Mouse (Mus musculus) lung, embryonic 15.5 days (tissue): ENCODE results near the gene Syngr1. TPM values are rescaled to one million over a fixed set of nuclear protein-coding genes. Genes with fewer than 3 reads are reported as not detected.

Experiments used
- ATAC-seq: fragments of 200-750 bp; cut with Nextera tagmentation; 2 replicates; pipeline ENCODE4 v1.8.0; 2017; ENCODE audit warnings: moderate number of reproducible peaks, borderline replicate concordance; ENCODE audit not compliant: low FRiP score, low TSS enrichment; ENCODE audit errors: extremely low read depth
- H3K27ac ChIP-seq: fragments of 300-500 bp; sonication (generic); 2 replicates; pipeline ENCODE4 v1.5.1; 2015; ENCODE audit warnings: moderate library complexity, mild to moderate bottlenecking, inconsistent platforms
- H3K27me3 ChIP-seq: fragments of 300-500 bp; sonication (generic); 2 replicates; pipeline ENCODE4 v1.6.1; 2015; ENCODE audit warnings: inconsistent platforms
- H3K36me3 ChIP-seq: fragments of 300-500 bp; sonication (generic); 2 replicates; pipeline ENCODE4 v1.6.1; 2015; ENCODE audit warnings: inconsistent platforms
- H3K4me1 ChIP-seq: fragments of 300-500 bp; sonication (generic); 2 replicates; pipeline ENCODE4 v1.6.1; 2015; ENCODE audit warnings: inconsistent platforms
- H3K4me2 ChIP-seq: fragments of 300-500 bp; sonication (generic); 2 replicates; pipeline ENCODE4 v1.6.1; 2015; ENCODE audit warnings: inconsistent platforms, mild to moderate bottlenecking, moderate library complexity
- H3K4me3 ChIP-seq: fragments of 300-500 bp; sonication (generic); 2 replicates; pipeline ENCODE4 v1.5.1; 2015; ENCODE audit warnings: mild to moderate bottlenecking, inconsistent platforms
- H3K9ac ChIP-seq: fragments of 300-500 bp; sonication (generic); 2 replicates; pipeline ENCODE4 v1.6.1; 2015; ENCODE audit warnings: inconsistent platforms
- H3K9me3 ChIP-seq: fragments of 300-500 bp; sonication (generic); 2 replicates; pipeline ENCODE4 v1.6.1; 2016; ENCODE audit warnings: inconsistent platforms
- WGBS: fragments of 180-500 bp; shearing (Covaris S2); methylation state at CpG from one replicate; pipeline ENCODE4 v1.1.7; 2015; 5-methylcytosine and 5-hydroxymethylcytosine counted together
- polyA plus RNA-seq: library from polyadenylated mRNA; unstranded; fragments of >200 nt; fragmentation: Nextera tagmentation; extraction: Ambion mirVana; gene quantifications from 2 replicates; pipeline ENCODE4 v1.2.1, GENCODE M21; 2015

The Syngr1 gene
- polyA plus RNA-seq, 1 experiment from 2014 or later = 20.6 TPM

GRCm38 (mm10) chr15:80140878-80141277, 49.7 kb downstream of the Syngr1 start:
- Histone ChIP-seq H3K9me3 (no peaks in the 10 kb centered on the region), H3K27me3 (no peaks in the 10 kb centered on the region), H3K4me1 (peaks cover 19% of the 10 kb centered on the region), H3K9ac (no peak overlapping the region), H3K27ac (no peak overlapping the region), H3K4me3 (no peak overlapping the region), H3K4me2 (no peak overlapping the region), H3K36me3 (peaks cover 28% of the 10 kb centered on the region)
- no peak for ATAC-seq
- WGBS = 88% methylated on average over 3 of the region's 3 CpGs

GRCm38 (mm10) chr15:80142130-80142529, 51.0 kb downstream of the Syngr1 start:
- Histone ChIP-seq H3K4me1 (peaks cover 19% of the 10 kb centered on the region), H3K4me2 (no peak overlapping the region), H3K27me3 (no peaks in the 10 kb centered on the region), H3K9me3 (no peaks in the 10 kb centered on the region), H3K9ac (no peak overlapping the region), H3K4me3 (no peak overlapping the region), H3K36me3 (peaks cover 25% of the 10 kb centered on the region), H3K27ac (no peak overlapping the region)
- WGBS = 98% methylated on average over 3 of the region's 3 CpGs
- ATAC-seq = no peak

- no peak overlapping the region for H3K4me2 ChIP-seq
- H3K9ac ChIP-seq = no peak overlapping the region
- no peak overlapping the region for H3K4me3 ChIP-seq
- no peak overlapping the region for H3K27ac ChIP-seq
- no peaks in the 10 kb centered on the region for H3K9me3 ChIP-seq
- WGBS = 89% methylated on average over 6 of the region's 6 CpGs
- no peak for ATAC-seq
- H3K4me1 ChIP-seq = peaks cover 4% of the 10 kb centered on the region; the same call in 1 of the 2 replicates
- H3K36me3 ChIP-seq = peaks cover 25% of the 10 kb centered on the region
- no peaks in the 10 kb centered on the region for H3K27me3 ChIP-seq
Observed at GRCm38 (mm10) chr15:80143760-80144159, 52.6 kb downstream of the Syngr1 start.

- Histone ChIP-seq H3K9me3 (no peaks in the 10 kb centered on the region), H3K4me3 (no peak overlapping the region), H3K4me2 (no peak overlapping the region), H3K4me1 (no peaks in the 10 kb centered on the region), H3K9ac (no peak overlapping the region), H3K27ac (no peak overlapping the region), H3K27me3 (no peaks in the 10 kb centered on the region), H3K36me3 (peaks cover 36% of the 10 kb centered on the region)
- 82% methylated on average over 5 of the region's 5 CpGs for WGBS
- no peak for ATAC-seq
Observed at GRCm38 (mm10) chr15:80145397-80145796, 54.3 kb downstream of the Syngr1 start.

GRCm38 (mm10) chr15:80146153-80146552, 55.0 kb downstream of the Syngr1 start:
- Histone ChIP-seq H3K27ac (no peak overlapping the region), H3K9ac (no peak overlapping the region), H3K27me3 (no peaks in the 10 kb centered on the region), H3K4me1 (no peaks in the 10 kb centered on the region), H3K36me3 (peaks cover 38% of the 10 kb centered on the region), H3K4me2 (no peak overlapping the region), H3K4me3 (no peak overlapping the region), H3K9me3 (no peaks in the 10 kb centered on the region)
- 69% methylated on average over 6 of the region's 6 CpGs for WGBS
- ATAC-seq = no peak

- Histone ChIP-seq H3K4me3 (no peak overlapping the region), H3K9ac (no peak overlapping the region), H3K4me2 (no peak overlapping the region), H3K4me1 (no peaks in the 10 kb centered on the region), H3K36me3 (peaks cover 34% of the 10 kb centered on the region), H3K9me3 (no peaks in the 10 kb centered on the region), H3K27ac (no peak overlapping the region), H3K27me3 (no peaks in the 10 kb centered on the region)
- no peak for ATAC-seq
- 87% methylated on average over 14 of the region's 14 CpGs for WGBS
Observed at GRCm38 (mm10) chr15:80147090-80147489, 56.0 kb downstream of the Syngr1 start.

- no peak overlapping the region for H3K4me2 ChIP-seq
- no peaks in the 10 kb centered on the region for H3K9me3 ChIP-seq
- H3K27me3 ChIP-seq = no peaks in the 10 kb centered on the region
- H3K27ac ChIP-seq = no peak overlapping the region
- no peak for ATAC-seq
- H3K36me3 ChIP-seq = peaks cover 30% of the 10 kb centered on the region
- 60% methylated on average over 5 of the region's 5 CpGs for WGBS
- no peak overlapping the region for H3K9ac ChIP-seq
- no peaks in the 10 kb centered on the region for H3K4me1 ChIP-seq
- H3K4me3 ChIP-seq = no peak overlapping the region
Observed at GRCm38 (mm10) chr15:80147511-80147910, 56.4 kb downstream of the Syngr1 start.

- no peak for ATAC-seq
- Histone ChIP-seq H3K27ac (no peak overlapping the region), H3K4me1 (no peaks in the 10 kb centered on the region), H3K9me3 (no peaks in the 10 kb centered on the region), H3K4me2 (no peak overlapping the region), H3K9ac (no peak overlapping the region), H3K36me3 (peaks cover 27% of the 10 kb centered on the region), H3K4me3 (no peak overlapping the region), H3K27me3 (no peaks in the 10 kb centered on the region)
- WGBS = 84% methylated on average over 8 of the region's 8 CpGs
Observed at GRCm38 (mm10) chr15:80148565-80148964, 57.4 kb downstream of the Syngr1 start.

- Histone ChIP-seq H3K4me2 (no peak overlapping the region), H3K9ac (no peak overlapping the region), H3K4me1 (no peaks in the 10 kb centered on the region), H3K4me3 (no peak overlapping the region), H3K27ac (no peak overlapping the region), H3K27me3 (no peaks in the 10 kb centered on the region), H3K9me3 (no peaks in the 10 kb centered on the region), H3K36me3 (peaks cover 32% of the 10 kb centered on the region)
- ATAC-seq = no peak
- 77% methylated on average over 7 of the region's 7 CpGs for WGBS
Observed at GRCm38 (mm10) chr15:80149517-80149916, 58.4 kb downstream of the Syngr1 start.

- no peak overlapping the region for H3K9ac ChIP-seq
- no peak overlapping the region for H3K4me3 ChIP-seq
- H3K4me2 ChIP-seq = no peak overlapping the region
- no peaks in the 10 kb centered on the region for H3K4me1 ChIP-seq
- 81% methylated on average over 10 of the region's 10 CpGs for WGBS
- no peaks in the 10 kb centered on the region for H3K9me3 ChIP-seq
- H3K36me3 ChIP-seq = peaks cover 59% of the 10 kb centered on the region
- H3K27ac ChIP-seq = no peak overlapping the region
- no peaks in the 10 kb centered on the region for H3K27me3 ChIP-seq
- no peak for ATAC-seq
Observed at GRCm38 (mm10) chr15:80152663-80153062, 61.5 kb downstream of the Syngr1 start.

GRCm38 (mm10) chr15:80153757-80154156, 62.6 kb downstream of the Syngr1 start:
- no peak for ATAC-seq

GRCm38 (mm10) chr15:80155707-80156106, 64.6 kb downstream of the Syngr1 start:
- Histone ChIP-seq H3K36me3 (peaks cover 67% of the 10 kb centered on the region), H3K27me3 (no peaks in the 10 kb centered on the region), H3K4me3 (no peak overlapping the region), H3K4me2 (no peak overlapping the region), H3K27ac (no peak overlapping the region), H3K9me3 (no peaks in the 10 kb centered on the region), H3K9ac (no peak overlapping the region), H3K4me1 (peaks cover 25% of the 10 kb centered on the region)
- WGBS = 94% methylated on average over 8 of the region's 8 CpGs
- no peak for ATAC-seq

More at GRCm38 (mm10) chr15:80153757-80154156, 62.6 kb downstream of the Syngr1 start:
- Histone ChIP-seq H3K9me3 (no peaks in the 10 kb centered on the region), H3K4me1 (peaks cover 8% of the 10 kb centered on the region; the same call in 1 of the 2 replicates), H3K27me3 (no peaks in the 10 kb centered on the region), H3K27ac (no peak overlapping the region), H3K4me3 (no peak overlapping the region), H3K36me3 (peaks cover 68% of the 10 kb centered on the region), H3K4me2 (no peak overlapping the region), H3K9ac (no peak overlapping the region)
- 72% methylated on average over 11 of the region's 11 CpGs for WGBS
